Mouse (Mus musculus) liver, embryonic 14.5 days (tissue): ENCODE results near the gene Sla2. TPM values are rescaled to one million over a fixed set of nuclear protein-coding genes. Genes with fewer than 3 reads are reported as not detected.

Experiments used
- ATAC-seq: fragments of 200-750 bp; cut with Nextera tagmentation; 2 replicates; pipeline ENCODE4 v1.8.0; 2017; ENCODE audit warnings: moderate number of reproducible peaks, mild to moderate bottlenecking, moderate library complexity; ENCODE audit not compliant: insufficient read depth
- DNase-seq, 3 experiments: peaks; one replicate each; pipeline ENCODE4 v3.0.0-alpha.2; 2012 to 2013; ENCODE audit warnings: low read depth in 3 of 3, low spot score in 3 of 3
- H3K27ac ChIP-seq: fragments of 300-500 bp; sonication (generic); 2 replicates; pipeline ENCODE4 v1.5.1; 2014; ENCODE audit warnings: moderate library complexity, mild to moderate bottlenecking, control low read depth, inconsistent platforms
- H3K27me3 ChIP-seq: fragments of 300-500 bp; sonication (generic); 2 replicates; pipeline ENCODE4 v1.6.1; 2014; ENCODE audit warnings: mild to moderate bottlenecking, low read length, moderate library complexity; ENCODE audit not compliant: control insufficient read depth, insufficient read depth
- H3K36me3 ChIP-seq: fragments of 300-500 bp; sonication (generic); replicated peaks from 2 replicates; pipeline ENCODE4 v1.6.1; 2014; ENCODE audit warnings: low read depth; ENCODE audit not compliant: control insufficient read depth, insufficient read depth
- H3K4me1 ChIP-seq, 2 experiments: fragments of 200-500 bp in 1 of 2; fragments of 300-500 bp in 1 of 2; sonication (generic) in 1 of 2; replicated peaks; 2 replicates each; pipeline ENCODE4 v1.6.1; 2012 to 2014; ENCODE audit warnings: antibody characterized with exemption in 1 of 2, inconsistent platforms in 1 of 2, low read length in 1 of 2; ENCODE audit not compliant: control insufficient read depth in 2 of 2, insufficient read depth in 2 of 2
- H3K4me2 ChIP-seq: fragments of 300-500 bp; sonication (generic); 2 replicates; pipeline ENCODE4 v1.6.1; 2014; ENCODE audit warnings: low read depth, mild to moderate bottlenecking, control low read depth, moderate library complexity
- H3K4me3 ChIP-seq, 2 experiments: fragments of 200-500 bp in 1 of 2; fragments of 300-500 bp in 1 of 2; sonication (generic) in 1 of 2; 2 replicates each; pipeline ENCODE4 v1.5.1; 2012 to 2014; ENCODE audit warnings: low read depth in 2 of 2, low read length in 2 of 2, mild to moderate bottlenecking in 2 of 2, control low read depth in 1 of 2, inconsistent platforms in 1 of 2, moderate library complexity in 1 of 2; ENCODE audit not compliant: insufficient read depth in 1 of 2
- H3K9ac ChIP-seq: fragments of 300-500 bp; sonication (generic); replicated peaks from 2 replicates; pipeline ENCODE4 v1.6.1; 2014; ENCODE audit warnings: mild to moderate bottlenecking, control low read depth, moderate library complexity
- H3K9me3 ChIP-seq: fragments of 300-500 bp; sonication (generic); 2 replicates; pipeline ENCODE4 v1.6.1; 2016; ENCODE audit warnings: low read length, mixed read lengths; ENCODE audit not compliant: control insufficient read depth
- CTCF ChIP-seq: IDR thresholded peaks from 2 replicates; pipeline ENCODE4 v1.5.1; 2016; ENCODE audit warnings: antibody characterized with exemption, low read depth, control low read depth
- EP300 ChIP-seq: IDR thresholded peaks from 2 replicates; pipeline ENCODE4 v1.6.1; 2016; ENCODE audit warnings: antibody characterized with exemption, low read depth
- WGBS: fragments of 180-500 bp; shearing (Covaris S2); extraction: QIAGEN DNeasy Blood & Tissue Kit; methylation state at CpG from one replicate; pipeline ENCODE4 v1.1.7; 2014; ENCODE audit not compliant: insufficient replicate concordance; 5-methylcytosine and 5-hydroxymethylcytosine counted together
- polyA plus RNA-seq, 2 experiments: library from polyadenylated mRNA; depleted of rRNA in 1 of 2; stranded (reverse) in 1 of 2; unstranded in 1 of 2; fragments of >200 nt; fragmentation: Nextera tagmentation in 1 of 2; extraction: Ambion mirVana in 1 of 2; gene quantifications; 2 replicates each; pipeline versions ENCODE4 v1.2.1 to v1.2.3; 2012 to 2014

Gene Sla2
- polyA plus RNA-seq, 2 experiments: 0.90 to 1.4 TPM

DNA sequence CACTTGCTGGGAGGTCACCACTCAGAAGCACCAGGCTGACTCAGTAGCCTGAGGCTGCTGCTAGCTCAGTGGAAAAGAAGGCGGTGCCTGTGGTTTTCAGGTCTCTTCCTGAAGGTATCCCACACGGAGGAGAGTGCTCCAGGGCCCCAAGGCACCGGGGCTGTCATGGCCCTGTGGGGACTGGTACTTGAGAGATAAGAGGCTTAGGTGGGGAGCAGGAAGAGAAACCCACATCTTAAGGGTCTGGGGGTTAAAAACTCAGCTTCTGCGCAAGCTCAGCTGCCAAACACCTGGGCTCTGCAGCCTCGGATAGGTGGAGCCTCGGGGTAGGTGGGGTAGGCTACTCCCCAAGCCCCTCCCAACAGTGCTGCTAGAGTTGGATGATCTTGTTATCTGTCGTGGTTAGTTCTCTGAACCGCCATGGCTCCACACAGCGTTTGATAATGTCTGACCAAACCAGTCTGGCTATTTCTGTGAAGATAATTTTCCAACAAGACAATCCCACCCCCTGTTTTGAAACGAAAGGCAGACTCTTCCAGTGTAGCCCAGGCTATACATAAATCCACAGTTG is 4.5 kb downstream of the Sla2 start:
- Histone ChIP-seq H3K27me3 (no peaks in the 10 kb centered on the region), H3K4me2 (peak overlapping the region; percentile 71), H3K9ac (peak overlapping the region; percentile 58), H3K4me1 (peaks cover 42 to 46% of the 10 kb centered on the region in 2 experiments), H3K9me3 (no peaks in the 10 kb centered on the region), H3K36me3 (no peaks in the 10 kb centered on the region), H3K4me3 (peak overlapping the region; percentile 25 to 42; a peak in 3 of 4 replicates), H3K27ac (peak overlapping the region; percentile 86)
- ATAC-seq: peak; percentile 97
- no peak for TF ChIP-seq CTCF
- TF ChIP-seq EP300: peak; percentile 69
- DNase-seq: peak; percentile 74 to 86 (median 85)
- 5% methylated on average over 10 of the region's 10 CpGs for WGBS

DNA sequence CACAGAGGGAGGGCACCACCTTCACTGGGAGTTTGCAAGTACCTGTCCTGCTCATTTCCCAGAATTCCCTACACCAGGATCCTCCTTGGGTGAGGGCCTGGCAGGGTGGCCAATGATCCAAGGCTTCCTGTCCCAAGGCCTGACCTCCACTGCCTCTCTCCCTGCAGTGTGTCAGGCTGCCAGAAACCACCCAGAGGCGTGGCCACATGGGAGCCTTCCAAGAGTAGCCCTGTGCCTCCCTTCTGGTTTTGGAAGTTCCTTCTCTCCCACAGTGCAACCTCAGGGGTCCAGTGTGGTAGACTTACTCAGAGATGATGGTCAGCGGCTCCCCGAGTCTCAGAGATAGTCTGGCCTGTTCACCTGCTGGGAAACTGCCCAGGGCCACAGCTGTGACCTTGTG is 7.5 kb downstream of the Sla2 start:
- Histone ChIP-seq H3K9me3 (no peaks in the 10 kb centered on the region), H3K4me2 (no peak overlapping the region), H3K4me3 (no peak overlapping the region), H3K27ac (no peak overlapping the region), H3K4me1 (peaks cover 36% of the 10 kb centered on the region in 2 experiments), H3K27me3 (no peaks in the 10 kb centered on the region), H3K9ac (0 out of 2 replicates have a peak overlapping the region, but pooled peaks have one; percentile 18), H3K36me3 (no peaks in the 10 kb centered on the region; the same call in 1 of the 2 replicates)
- ATAC-seq (no peak), DNase-seq (no peak)
- TF ChIP-seq EP300: no peak
- no peak for TF ChIP-seq CTCF
- WGBS: 65% methylated on average over 3 of the region's 3 CpGs

DNA sequence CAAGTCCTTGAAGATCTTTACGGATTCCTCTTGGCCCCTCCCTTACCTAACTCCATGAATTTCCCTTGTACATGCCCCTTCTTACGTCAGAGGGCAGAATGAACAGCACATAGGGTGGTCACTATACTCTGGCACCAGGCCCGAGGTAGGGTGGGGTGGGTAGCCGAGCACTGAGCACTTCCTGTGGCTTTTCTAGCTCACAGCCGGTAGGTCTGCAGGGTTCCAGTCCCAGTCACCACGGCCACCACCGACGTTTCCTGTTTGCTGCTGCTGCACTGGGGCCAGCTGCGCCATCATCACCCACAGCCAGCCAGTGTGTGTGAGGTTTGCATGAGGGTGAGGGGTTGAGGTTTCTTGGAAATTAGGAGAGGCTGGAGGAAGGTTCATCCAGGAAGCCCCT is 9.3 kb downstream of the Sla2 start:
- Histone ChIP-seq H3K4me1 (peaks cover 23 to 27% of the 10 kb centered on the region in 2 experiments), H3K27me3 (no peaks in the 10 kb centered on the region), H3K9ac (no peak overlapping the region), H3K4me3 (no peak overlapping the region), H3K36me3 (peaks cover 12% of the 10 kb centered on the region), H3K9me3 (no peaks in the 10 kb centered on the region), H3K27ac (no peak overlapping the region), H3K4me2 (no peak overlapping the region)
- no peak for ATAC-seq
- TF ChIP-seq EP300 (no peak), CTCF (no peak)
- DNase-seq: no peak
- 22% methylated on average over 9 of the region's 9 CpGs for WGBS

DNA sequence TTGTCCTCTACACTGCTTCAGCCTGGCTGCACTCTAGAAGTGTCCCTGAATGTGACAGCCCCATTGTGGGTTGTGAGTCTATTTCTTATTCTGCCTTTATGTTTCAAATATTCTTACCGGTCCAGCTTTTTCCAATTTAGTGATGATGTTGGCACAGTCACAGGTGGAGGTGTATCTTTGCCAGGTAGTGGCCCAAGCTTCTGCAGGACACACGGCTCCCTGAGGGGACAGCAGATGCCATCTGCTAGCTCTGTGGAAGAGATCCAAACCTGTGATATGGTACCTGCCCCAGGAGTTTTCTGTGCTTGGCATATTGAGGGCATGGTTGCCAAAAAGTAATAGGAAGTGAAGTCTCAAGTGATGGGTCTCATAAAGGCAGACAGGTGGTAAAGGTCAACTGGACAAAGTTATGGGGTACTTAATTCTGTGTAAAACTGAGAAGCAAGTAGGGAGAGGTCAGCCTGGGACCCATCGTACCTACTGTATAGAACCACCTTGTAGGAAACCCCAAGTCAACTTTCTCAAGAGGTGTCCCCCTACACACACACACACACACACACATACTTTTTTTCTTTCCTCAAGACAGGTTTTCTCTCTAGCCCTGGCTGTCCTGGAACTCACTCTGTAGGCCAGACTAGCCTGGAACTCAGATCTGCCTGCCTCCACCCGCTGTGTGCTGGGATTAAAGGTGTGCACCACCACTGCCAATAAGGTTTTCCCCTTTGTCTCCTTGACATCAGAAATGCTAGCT is 12.1 kb downstream of the Sla2 start:
- Histone ChIP-seq H3K27ac (no peak overlapping the region), H3K27me3 (no peaks in the 10 kb centered on the region), H3K9ac (no peak overlapping the region), H3K4me2 (no peak overlapping the region), H3K36me3 (peaks cover 35% of the 10 kb centered on the region), H3K9me3 (no peaks in the 10 kb centered on the region), H3K4me3 (no peak overlapping the region), H3K4me1 (peaks cover 10 to 15% of the 10 kb centered on the region in 2 experiments)
- TF ChIP-seq EP300 (no peak), CTCF (no peak)
- ATAC-seq (no peak), DNase-seq (no peak)
- WGBS: 90% methylated on average over 4 of the region's 4 CpGs

DNA sequence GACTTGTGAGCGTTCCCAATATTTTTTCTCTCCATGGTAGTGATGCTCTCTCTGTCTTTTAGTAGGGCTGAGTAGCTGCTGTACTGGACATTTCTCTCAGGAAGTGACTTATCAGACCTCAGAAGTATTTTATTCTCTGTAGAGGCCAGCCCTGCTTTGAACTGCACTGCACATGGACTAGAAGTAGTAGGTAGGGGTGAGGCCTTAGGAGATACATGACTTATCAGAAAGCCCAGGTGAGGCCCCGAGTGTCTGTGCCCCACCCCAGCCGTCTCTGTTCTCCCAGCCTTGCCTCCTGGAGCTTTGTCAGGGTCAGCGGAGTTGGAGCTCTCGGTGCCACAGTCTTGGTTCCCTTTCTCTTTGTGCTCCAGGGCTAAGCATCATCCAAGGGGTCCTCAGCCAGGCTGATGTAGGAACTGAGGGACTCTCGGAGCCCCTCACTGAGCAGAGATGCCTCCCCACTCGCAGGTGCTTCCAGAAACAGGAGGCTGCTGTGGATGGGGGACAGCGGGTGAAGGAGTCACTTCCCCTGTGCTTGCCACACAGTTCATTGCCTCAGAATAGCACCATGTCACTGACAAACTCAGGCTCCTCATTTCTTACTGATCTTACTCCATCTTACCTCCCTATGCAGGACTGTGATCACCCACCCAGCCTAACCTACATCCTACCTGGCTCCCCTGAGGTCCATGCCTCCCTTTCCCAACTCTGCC is 12.8 kb downstream of the Sla2 start:
- no peak for TF ChIP-seq EP300
- H3K9ac ChIP-seq: no peak overlapping the region
- H3K36me3 ChIP-seq: peaks cover 40% of the 10 kb centered on the region
- no peak overlapping the region for H3K4me2 ChIP-seq
- no peak overlapping the region for H3K27ac ChIP-seq
- H3K27me3 ChIP-seq: no peaks in the 10 kb centered on the region
- H3K4me3 ChIP-seq: no peak overlapping the region
- H3K9me3 ChIP-seq: no peaks in the 10 kb centered on the region
- peaks cover 4 to 16% of the 10 kb centered on the region in 2 experiments for H3K4me1 ChIP-seq
- ATAC-seq (peak; percentile 50; the same call in 1 of the 2 replicates), DNase-seq (no peak)
- WGBS: 64% methylated on average over 8 of the region's 8 CpGs
